ENCODE assay signal across 9 mouse cellular contexts in the genomic region with DNA sequence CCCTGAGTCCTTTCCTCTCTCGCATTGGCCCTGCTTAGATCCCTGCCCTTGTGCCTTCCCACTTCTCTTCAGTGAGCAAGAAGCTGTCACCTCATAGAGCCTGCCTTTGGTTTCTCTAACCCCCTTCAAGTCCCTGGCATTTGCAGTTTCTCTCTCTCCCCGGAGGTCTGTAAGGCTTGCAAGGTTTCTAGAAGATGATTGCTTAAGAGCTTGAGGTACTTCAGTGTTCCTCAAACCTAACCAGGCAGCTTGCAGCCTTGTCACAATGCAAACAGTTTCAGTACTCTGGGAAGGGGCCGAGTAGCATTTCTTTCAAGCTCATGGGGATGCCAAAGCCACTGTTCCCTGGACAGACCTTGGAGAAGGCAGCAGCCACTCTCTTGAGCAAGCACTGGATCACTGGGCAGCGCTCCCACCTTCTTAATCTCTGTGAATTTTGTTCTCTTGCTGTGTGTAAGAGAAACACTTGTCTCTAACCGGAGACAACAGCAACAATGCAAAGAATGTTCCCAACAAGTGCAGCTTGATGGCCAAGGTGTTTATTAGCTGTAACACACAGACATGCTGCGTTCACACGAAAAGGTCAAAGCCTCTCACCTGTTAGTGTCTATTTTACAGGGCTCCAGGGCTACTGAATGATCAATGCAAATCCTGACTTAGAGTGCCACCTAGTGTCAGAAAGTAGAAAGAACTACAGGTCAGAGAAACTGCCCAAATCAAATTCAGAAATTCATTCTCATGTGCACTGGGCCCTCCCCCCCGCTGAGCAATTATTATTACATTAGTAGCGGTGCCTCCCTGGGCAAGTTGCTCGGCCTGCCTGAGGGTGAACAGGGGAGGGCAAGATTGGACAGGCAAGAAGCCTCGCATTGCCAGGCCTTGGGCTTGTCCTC. TPM values are rescaled to one million over a fixed set of nuclear protein-coding genes. Genes with fewer than 3 reads are reported as not detected.
DNase-seq lines count a peak whose midpoint lies in the region; ATAC-seq and TF ChIP-seq lines count a peak whose summit lies in the region.
"Had no signal": no experiment of that assay in that cellular context is flagged by ENCODE, and none has a peak within 500 bp of the region (broad histone marks: within the 10 kb centered on the region; RNA-seq: fewer than 3 reads in every experiment).

No protein-coding gene starts in this region.

- peak; percentile 62 for DNase-seq in liver, adult 2 months (ENCODE audit: extremely low read depth, low read depth, low spot score)
- DNase-seq in liver, embryonic 11.5 days (ENCODE audit: low spot score): no peak
- DNase-seq in Muller cell, postnatal 12 days (ENCODE audit: inconsistent ontology term): peak; percentile 80
- peak; percentile 83 for DNase-seq in embryo, embryonic 11 days
- peak; percentile 68 to 85 for DNase-seq in heart, postnatal 10 days
- DNase-seq in kidney, postnatal 4 days: peak; percentile 40 to 44
- DNase-seq in yolk sac, embryonic 10.5 days (ENCODE audit: low spot score): peak; percentile 48

- no peaks in the 10 kb centered on the region for H3K4me1 ChIP-seq in liver, adult 2 months (ENCODE audit: control insufficient read depth, insufficient read depth, low read length)
- H3K4me1 ChIP-seq in liver, embryonic 11.5 days (replicated peaks; ENCODE audit: control insufficient read depth, insufficient read depth, low read length): no peaks in the 10 kb centered on the region
- peaks cover 5% of the 10 kb centered on the region for H3K4me1 ChIP-seq in midbrain, embryonic 13.5 days (replicated peaks)

- H3K27ac ChIP-seq in liver, adult 2 months (replicated peaks; ENCODE audit: insufficient read depth, low read depth, low read length): no peak overlapping the region
- no peak overlapping the region for H3K27ac ChIP-seq in liver, embryonic 11.5 days (ENCODE audit: low read depth, low read length)
- H3K27ac ChIP-seq in midbrain, embryonic 13.5 days: no peak overlapping the region

- intact Hi-C loops in heart, postnatal 10 days (cut with DNase I): loop anchor here (2.0 kb wide), 3 partner anchors 51 to 295 kb away; no protein-coding TSS in a partner anchor

- H3K9ac ChIP-seq in liver, adult 2 months (ENCODE audit: low read depth, low read length): no peak overlapping the region
- no peak overlapping the region for H3K9ac ChIP-seq in liver, embryonic 11.5 days (ENCODE audit: low read depth, low read length)
- 0 out of 2 replicates have a peak overlapping the region, but pooled peaks have one; percentile 12 for H3K9ac ChIP-seq in midbrain, embryonic 13.5 days (replicated peaks)

- H3K4me2 ChIP-seq in liver, embryonic 11.5 days: no peak overlapping the region
- H3K4me2 ChIP-seq in midbrain, embryonic 13.5 days (replicated peaks): peak overlapping the region; percentile 27; the same call in 1 of the 2 replicates

- TF ChIP-seq POLR2A in liver, adult 2 months (IDR thresholded peaks at IDR 0.05; ENCODE audit: extremely low read depth, insufficient read depth, low read length): no peak

- no peaks in the 10 kb centered on the region for H3K79me2 ChIP-seq in liver, adult 2 months (ENCODE audit: control insufficient read depth, insufficient read depth, low read length)

- H3K4me3 ChIP-seq in liver, adult 2 months (ENCODE audit: insufficient read depth, low read depth, low read length): no peak overlapping the region
- no peak overlapping the region for H3K4me3 ChIP-seq in liver, embryonic 11.5 days (ENCODE audit: low read depth, low read length)
- no peak overlapping the region for H3K4me3 ChIP-seq in midbrain, embryonic 13.5 days (replicated peaks)
- H3K4me3 ChIP-seq: erythroblast, embryonic 14.5 days had no signal

- ATAC-seq in liver, embryonic 11.5 days (replicated peaks; ENCODE audit: low FRiP score): no peak; the same call in 1 of the 2 replicates
- peak; percentile 87 for ATAC-seq in midbrain, embryonic 13.5 days

- H3K36me3 ChIP-seq in liver, adult 2 months (ENCODE audit: control insufficient read depth, insufficient read depth, low read length): no peaks in the 10 kb centered on the region
- H3K36me3 ChIP-seq in liver, embryonic 11.5 days (ENCODE audit: control insufficient read depth, insufficient read depth, low read length): no peaks in the 10 kb centered on the region
- no peaks in the 10 kb centered on the region for H3K36me3 ChIP-seq in midbrain, embryonic 13.5 days

- 30% methylated on average over 11 of the region's 11 CpGs for WGBS in liver, adult 2 months
- 35% methylated on average over 11 of the region's 11 CpGs for WGBS in liver, embryonic 11.5 days
- WGBS in midbrain, embryonic 13.5 days: 35% methylated on average over 11 of the region's 11 CpGs

- H3K27me3 ChIP-seq in liver, adult 2 months (ENCODE audit: control insufficient read depth, insufficient read depth, low read length): no peaks in the 10 kb centered on the region
- no peaks in the 10 kb centered on the region; the same call in 1 of the 2 replicates for H3K27me3 ChIP-seq in liver, embryonic 11.5 days (replicated peaks; ENCODE audit: control insufficient read depth, insufficient read depth, low read length)
- peaks cover 11% of the 10 kb centered on the region; the same call in 1 of the 2 replicates for H3K27me3 ChIP-seq in midbrain, embryonic 13.5 days

- peak; percentile 62 for TF ChIP-seq CTCF in liver, adult 2 months (IDR thresholded peaks at IDR 0.05; ENCODE audit: low read depth, low read length)

- no peaks in the 10 kb centered on the region for H3K9me3 ChIP-seq in liver, embryonic 11.5 days (ENCODE audit: control insufficient read depth, low read length)
- H3K9me3 ChIP-seq in midbrain, embryonic 13.5 days: no peaks in the 10 kb centered on the region

RNA-seq across cellular contexts. Expression of a gene that starts 10.3 kb away (rescaled TPM):
- total RNA-seq in liver, adult 2 months (2014; rRNA removed): 1.2 and 1.3 TPM in 2 replicates
- 4.3 and 4.4 TPM in 2 replicates for polyA plus RNA-seq in liver, adult 2 months (2012; rRNA removed)
- 46.0 TPM in 2 replicates for polyA plus RNA-seq in liver, embryonic 11.5 days (2014; fragmentation: Nextera tagmentation; extraction: Ambion mirVana)
- 1 to 10 TPM; 7.5 to 7.9 TPM for total RNA-seq in heart, postnatal 10 days (2021)
- polyA plus RNA-seq in midbrain, embryonic 13.5 days (2015; fragmentation: Nextera tagmentation; extraction: Ambion mirVana): 15.5 and 16.2 TPM in 2 replicates

RNA-seq across cellular contexts. Expression of a gene that starts 15.1 kb away (rescaled TPM):
- not detected in 2 replicates for total RNA-seq in liver, adult 2 months (2014; rRNA removed)
- polyA plus RNA-seq in liver, adult 2 months (2012; rRNA removed): not detected in 2 replicates
- polyA plus RNA-seq in liver, embryonic 11.5 days (2014; fragmentation: Nextera tagmentation; extraction: Ambion mirVana): not detected in 2 replicates
- not detected for total RNA-seq in heart, postnatal 10 days (2021)
- not detected in 2 replicates for polyA plus RNA-seq in midbrain, embryonic 13.5 days (2015; fragmentation: Nextera tagmentation; extraction: Ambion mirVana)
- polyA plus RNA-seq: erythroblast, embryonic 14.5 days had no signal

RNA-seq across cellular contexts. Expression of a gene that starts 22.4 kb away (rescaled TPM):
- total RNA-seq in liver, adult 2 months (2014; rRNA removed): not detected in 2 replicates
- polyA plus RNA-seq in liver, adult 2 months (2012; rRNA removed): not detected in 2 replicates
- not detected in 2 replicates for polyA plus RNA-seq in liver, embryonic 11.5 days (2014; fragmentation: Nextera tagmentation; extraction: Ambion mirVana)
- total RNA-seq in heart, postnatal 10 days (2021): under 1 TPM; 0.15 to 0.22 TPM
- 0.22 and 0.24 TPM in 2 replicates for polyA plus RNA-seq in midbrain, embryonic 13.5 days (2015; fragmentation: Nextera tagmentation; extraction: Ambion mirVana)
- polyA plus RNA-seq: erythroblast, embryonic 14.5 days had no signal

RNA-seq across cellular contexts. Expression of a gene that starts 33.7 kb away (rescaled TPM):
- total RNA-seq in liver, adult 2 months (2014; rRNA removed): not detected in 2 replicates
- not detected in 2 replicates for polyA plus RNA-seq in liver, adult 2 months (2012; rRNA removed)
- polyA plus RNA-seq in liver, embryonic 11.5 days (2014; fragmentation: Nextera tagmentation; extraction: Ambion mirVana): not detected in 2 replicates
- total RNA-seq in heart, postnatal 10 days (2021): not detected
- not detected in 2 replicates for polyA plus RNA-seq in midbrain, embryonic 13.5 days (2015; fragmentation: Nextera tagmentation; extraction: Ambion mirVana)
- polyA plus RNA-seq: erythroblast, embryonic 14.5 days had no signal

RNA-seq across cellular contexts. Expression of a gene that starts 38.9 kb away (rescaled TPM):
- not detected in 2 replicates for total RNA-seq in liver, adult 2 months (2014; rRNA removed)
- polyA plus RNA-seq in liver, adult 2 months (2012; rRNA removed): not detected in 2 replicates
- polyA plus RNA-seq in liver, embryonic 11.5 days (2014; fragmentation: Nextera tagmentation; extraction: Ambion mirVana): not detected in 2 replicates
- total RNA-seq in heart, postnatal 10 days (2021): not detected
- polyA plus RNA-seq in midbrain, embryonic 13.5 days (2015; fragmentation: Nextera tagmentation; extraction: Ambion mirVana): not detected in 2 replicates
- polyA plus RNA-seq: erythroblast, embryonic 14.5 days had no signal
